Mouse (Mus musculus): ENCODE data around the gene Pdlim7. TPM values are rescaled to one million over a fixed set of nuclear protein-coding genes. Genes with fewer than 3 reads are reported as not detected.

Gene Pdlim7
- polyA plus RNA-seq, 1 experiment from 2014 or later, result 161 TPM

GRCm38 (mm10) chr13:55468851-55469560 is 44.5 kb downstream of the Pdlim7 start:
- 33% methylated on average over 13 of the region's 13 CpGs for WGBS
- no peak overlapping the region for H3K4me2 ChIP-seq (ENCODE audit: low read length)
- H3K9ac ChIP-seq (ENCODE audit: low read depth, low read length), result no peak overlapping the region

GRCm38 (mm10) chr13:55465830-55466440 is 47.5 kb downstream of the Pdlim7 start:
- ATAC-seq, result no peak
- peak overlapping the region; percentile 66 for H3K4me3 ChIP-seq (ENCODE audit: low read length)
- 51% methylated on average over 5 of the region's 5 CpGs for WGBS

More at GRCm38 (mm10) chr13:55468851-55469560, 44.5 kb downstream of the Pdlim7 start:
- Histone ChIP-seq H3K27ac (ENCODE audit: low read depth, low read length) (0 out of 2 replicates have a peak overlapping the region, but pooled peaks have one; percentile 5), H3K4me3 (ENCODE audit: low read length) (no peak overlapping the region), H3K9me3 (ENCODE audit: control insufficient read depth, low read length) (no peaks in the 10 kb centered on the region), H3K4me1 (ENCODE audit: control insufficient read depth, insufficient read depth, low read depth, low read length) (peaks cover 87% of the 10 kb centered on the region), H3K36me3 (ENCODE audit: control insufficient read depth, insufficient read depth, low read length) (0 out of 2 replicates have a peak, but pooled peaks cover 4% of the 10 kb centered on the region), H3K27me3 (replicated peaks; ENCODE audit: control insufficient read depth, insufficient read depth, low read length) (no peaks in the 10 kb centered on the region)
- no peak for ATAC-seq

GRCm38 (mm10) chr13:55465184-55465583 is 48.3 kb downstream of the Pdlim7 start:
- ATAC-seq, result peak; percentile 32
- H3K36me3 ChIP-seq (ENCODE audit: control insufficient read depth, insufficient read depth, low read length), result no peaks in the 10 kb centered on the region
- peak overlapping the region; percentile 78 for H3K9ac ChIP-seq (ENCODE audit: low read depth, low read length)
- no peaks in the 10 kb centered on the region for H3K27me3 ChIP-seq (replicated peaks; ENCODE audit: control insufficient read depth, insufficient read depth, low read length)
- H3K4me1 ChIP-seq (ENCODE audit: control insufficient read depth, insufficient read depth, low read depth, low read length), result peaks cover 62% of the 10 kb centered on the region
- 0% methylated on average over 3 of the region's 3 CpGs for WGBS
- H3K4me3 ChIP-seq (ENCODE audit: low read length), result peak overlapping the region; percentile 66
- no peaks in the 10 kb centered on the region for H3K9me3 ChIP-seq (ENCODE audit: control insufficient read depth, low read length)
- H3K27ac ChIP-seq (ENCODE audit: low read depth, low read length), result peak overlapping the region; percentile 92
- peak overlapping the region; percentile 94 for H3K4me2 ChIP-seq (ENCODE audit: low read length)

More at GRCm38 (mm10) chr13:55465830-55466440, 47.5 kb downstream of the Pdlim7 start:
- Histone ChIP-seq H3K27me3 (replicated peaks; ENCODE audit: control insufficient read depth, insufficient read depth, low read length) (no peaks in the 10 kb centered on the region), H3K9ac (ENCODE audit: low read depth, low read length) (peak overlapping the region; percentile 78), H3K27ac (ENCODE audit: low read depth, low read length) (peak overlapping the region; percentile 9; the same call in 1 of the 2 replicates), H3K9me3 (ENCODE audit: control insufficient read depth, low read length) (no peaks in the 10 kb centered on the region), H3K4me1 (ENCODE audit: control insufficient read depth, insufficient read depth, low read depth, low read length) (peaks cover 70% of the 10 kb centered on the region), H3K4me2 (ENCODE audit: low read length) (peak overlapping the region; percentile 94), H3K36me3 (ENCODE audit: control insufficient read depth, insufficient read depth, low read length) (no peaks in the 10 kb centered on the region)

DNA sequence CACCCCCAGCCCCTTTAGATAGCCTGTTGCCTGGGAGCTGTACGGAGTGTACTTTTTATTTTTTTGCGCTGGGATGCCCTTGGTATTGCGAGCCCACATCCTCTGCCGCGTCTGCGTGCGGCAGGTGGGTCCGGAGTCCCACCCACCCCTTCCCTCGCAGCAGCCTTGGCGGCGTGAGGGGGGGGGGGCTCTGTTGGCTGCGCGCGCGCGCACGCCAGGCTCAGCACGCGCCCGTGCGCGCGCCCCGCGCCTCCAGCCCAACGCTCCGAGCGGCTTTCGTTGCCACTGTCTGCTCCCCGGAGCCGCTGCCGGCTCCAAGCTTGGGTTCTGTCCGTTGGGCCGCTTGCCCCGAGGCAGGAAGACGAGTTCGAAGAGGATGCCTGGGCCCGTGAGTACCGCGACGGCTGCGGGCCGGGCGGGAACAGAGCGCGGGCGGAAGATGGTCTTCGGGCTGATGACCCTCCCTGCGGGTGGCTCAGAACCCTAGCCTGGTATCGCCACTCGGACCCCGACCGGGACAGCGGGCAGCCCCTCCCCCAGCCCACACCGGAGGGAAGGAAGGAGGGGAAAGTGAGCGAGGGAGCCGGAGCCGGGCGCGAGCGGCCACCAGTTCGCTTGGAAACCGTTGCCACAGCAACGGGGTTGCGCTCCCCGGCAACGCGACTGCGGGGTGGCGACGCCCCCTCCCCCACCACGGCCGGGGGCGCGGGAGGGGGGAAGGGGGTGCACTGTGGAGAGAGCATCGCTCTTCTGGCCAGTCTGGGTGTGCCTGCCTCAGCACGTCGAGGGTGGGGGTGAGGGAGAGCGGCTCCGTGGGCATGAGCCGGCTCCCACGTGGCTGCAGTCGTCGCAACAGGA is 49.2 kb downstream of the Pdlim7 start, which contains the start of gene Prr7:
Prr7 (plus strand) TSS at position 241 of the 858 bp plus-strand sequence.
- Histone ChIP-seq H3K27me3 (replicated peaks; ENCODE audit: control insufficient read depth, insufficient read depth, low read length) (no peaks in the 10 kb centered on the region), H3K4me1 (ENCODE audit: control insufficient read depth, insufficient read depth, low read depth, low read length) (peaks cover 54% of the 10 kb centered on the region), H3K27ac (ENCODE audit: low read depth, low read length) (peak within 1 kb of the TSS; percentile 92), H3K4me2 (ENCODE audit: low read length) (peak within 1 kb of the TSS; percentile 94), H3K36me3 (ENCODE audit: control insufficient read depth, insufficient read depth, low read length) (peaks cover 2% of the 10 kb centered on the region), H3K9ac (ENCODE audit: low read depth, low read length) (peak within 1 kb of the TSS; percentile 78), H3K9me3 (ENCODE audit: control insufficient read depth, low read length) (no peaks in the 10 kb centered on the region), H3K4me3 (ENCODE audit: low read length) (peak within 1 kb of the TSS; percentile 66)
- under 1% methylated on average over 62 of the region's 84 CpGs for WGBS
- ATAC-seq, result peak; percentile 76

- Histone ChIP-seq H3K36me3 (ENCODE audit: control insufficient read depth, insufficient read depth, low read length) (peaks cover 2% of the 10 kb centered on the region), H3K27me3 (replicated peaks; ENCODE audit: control insufficient read depth, insufficient read depth, low read length) (no peaks in the 10 kb centered on the region), H3K9me3 (ENCODE audit: control insufficient read depth, low read length) (no peaks in the 10 kb centered on the region), H3K4me3 (ENCODE audit: low read length) (peak overlapping the region; percentile 66), H3K9ac (ENCODE audit: low read depth, low read length) (peak overlapping the region; percentile 78), H3K4me2 (ENCODE audit: low read length) (peak overlapping the region; percentile 94), H3K27ac (ENCODE audit: low read depth, low read length) (peak overlapping the region; percentile 92), H3K4me1 (ENCODE audit: control insufficient read depth, insufficient read depth, low read depth, low read length) (peaks cover 46% of the 10 kb centered on the region)
- ATAC-seq, result 0 out of 2 replicates have a peak, but pooled peaks have one; percentile 0
- WGBS, result 4% methylated on average over 14 of the region's 14 CpGs
Observed at GRCm38 (mm10) chr13:55463399-55464026, 50.0 kb downstream of the Pdlim7 start.

DNA sequence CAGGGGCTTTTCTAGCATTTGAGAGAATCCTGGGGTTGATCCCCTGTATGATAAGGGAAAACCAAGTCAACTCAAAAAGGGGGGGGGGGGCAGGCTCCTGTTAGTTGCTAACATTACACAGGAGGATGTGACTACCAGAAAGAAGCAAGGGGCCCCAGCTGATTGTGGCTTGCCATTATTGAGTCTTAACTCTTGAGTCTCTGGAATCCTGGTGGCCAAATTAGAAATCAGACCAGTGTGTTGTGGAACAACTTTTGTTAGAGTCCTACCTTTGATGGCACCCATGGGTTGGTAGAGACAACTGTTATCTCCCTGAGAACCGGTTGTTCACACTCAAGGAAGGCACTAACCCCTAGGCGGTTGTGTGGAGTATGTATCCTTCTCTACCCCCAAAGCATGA is 50.5 kb downstream of the Pdlim7 start:
- H3K27me3 ChIP-seq (replicated peaks; ENCODE audit: control insufficient read depth, insufficient read depth, low read length), result no peaks in the 10 kb centered on the region
- ATAC-seq, result no peak
- H3K9me3 ChIP-seq (ENCODE audit: control insufficient read depth, low read length), result no peaks in the 10 kb centered on the region
- H3K9ac ChIP-seq (ENCODE audit: low read depth, low read length), result no peak overlapping the region
- no peak overlapping the region; the same call in 1 of the 2 replicates for H3K27ac ChIP-seq (ENCODE audit: low read depth, low read length)
- peaks cover 44% of the 10 kb centered on the region for H3K4me1 ChIP-seq (ENCODE audit: control insufficient read depth, insufficient read depth, low read depth, low read length)
- H3K4me2 ChIP-seq (ENCODE audit: low read length), result peak overlapping the region; percentile 94; the same call in 1 of the 2 replicates
- H3K36me3 ChIP-seq (ENCODE audit: control insufficient read depth, insufficient read depth, low read length), result peaks cover 2% of the 10 kb centered on the region
- H3K4me3 ChIP-seq (ENCODE audit: low read length), result no peak overlapping the region
- 53% methylated on average over 2 of the region's 2 CpGs for WGBS

GRCm38 (mm10) chr13:55451785-55452549 is 61.5 kb downstream of the Pdlim7 start:
- no peaks in the 10 kb centered on the region for H3K27me3 ChIP-seq (replicated peaks; ENCODE audit: control insufficient read depth, insufficient read depth, low read length)
- ATAC-seq, result no peak
- H3K36me3 ChIP-seq (ENCODE audit: control insufficient read depth, insufficient read depth, low read length), result peaks cover 31% of the 10 kb centered on the region
- no peak overlapping the region for H3K4me2 ChIP-seq (ENCODE audit: low read length)
- H3K27ac ChIP-seq (ENCODE audit: low read depth, low read length), result no peak overlapping the region
- WGBS, result 92% methylated on average over 16 of the region's 16 CpGs
- H3K4me3 ChIP-seq (ENCODE audit: low read length), result no peak overlapping the region
- no peak overlapping the region for H3K9ac ChIP-seq (ENCODE audit: low read depth, low read length)
- peaks cover 4% of the 10 kb centered on the region for H3K4me1 ChIP-seq (ENCODE audit: control insufficient read depth, insufficient read depth, low read depth, low read length)
- no peaks in the 10 kb centered on the region for H3K9me3 ChIP-seq (ENCODE audit: control insufficient read depth, low read length)

- 96% methylated on average over 10 of the region's 10 CpGs for WGBS
- H3K4me1 ChIP-seq (ENCODE audit: control insufficient read depth, insufficient read depth, low read depth, low read length), result peaks cover 11% of the 10 kb centered on the region
- H3K27me3 ChIP-seq (replicated peaks; ENCODE audit: control insufficient read depth, insufficient read depth, low read length), result no peaks in the 10 kb centered on the region
- ATAC-seq, result no peak
- peaks cover 29% of the 10 kb centered on the region for H3K36me3 ChIP-seq (ENCODE audit: control insufficient read depth, insufficient read depth, low read length)
- H3K27ac ChIP-seq (ENCODE audit: low read depth, low read length), result no peak overlapping the region
- H3K4me2 ChIP-seq (ENCODE audit: low read length), result no peak overlapping the region
- no peak overlapping the region for H3K9ac ChIP-seq (ENCODE audit: low read depth, low read length)
- H3K4me3 ChIP-seq (ENCODE audit: low read length), result no peak overlapping the region
- H3K9me3 ChIP-seq (ENCODE audit: control insufficient read depth, low read length), result no peaks in the 10 kb centered on the region
Observed at GRCm38 (mm10) chr13:55451296-55451695, 62.2 kb downstream of the Pdlim7 start.

Data from hindbrain, embryonic 16.5 days (tissue).